Mouse (Mus musculus): Measurements from ENCODE around the gene Serpine1.

DNA sequence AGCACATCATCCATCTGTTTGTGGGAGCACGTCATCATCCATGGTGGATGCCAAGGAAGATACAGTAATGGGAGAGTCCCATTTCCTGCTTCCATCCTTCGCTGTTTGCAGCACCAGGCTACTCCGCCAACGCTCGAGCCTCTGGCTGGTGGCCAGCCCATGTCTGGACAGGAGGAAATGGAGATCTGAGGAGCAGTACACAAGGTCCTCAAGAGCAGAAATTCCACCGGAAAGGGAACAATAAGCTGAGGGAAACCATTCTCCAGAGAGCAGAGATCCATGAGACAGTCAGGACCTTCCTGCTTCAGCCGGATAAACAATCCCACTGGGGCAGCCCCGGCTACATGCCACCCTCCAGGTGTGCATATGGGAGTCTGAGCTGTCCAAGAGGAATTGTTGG is 15.3 kb upstream of the Serpine1 start:
- TF ChIP-seq POLR2A (IDR thresholded peaks at IDR 0.05; ENCODE audit: borderline replicate concordance, low read depth, low read length) = no peak
- TF ChIP-seq CTCF (IDR thresholded peaks at IDR 0.05; ENCODE audit: low read depth, low read length) = no peak
